Mouse (Mus musculus): ENCODE measurements at regions not wholly inside any gene's neighbourhood (a gene's known extent, or its start where the extent isn't known, plus 50 kb on each side); places are given as distances from the start of the nearest gene placed in this dataset.

DNA sequence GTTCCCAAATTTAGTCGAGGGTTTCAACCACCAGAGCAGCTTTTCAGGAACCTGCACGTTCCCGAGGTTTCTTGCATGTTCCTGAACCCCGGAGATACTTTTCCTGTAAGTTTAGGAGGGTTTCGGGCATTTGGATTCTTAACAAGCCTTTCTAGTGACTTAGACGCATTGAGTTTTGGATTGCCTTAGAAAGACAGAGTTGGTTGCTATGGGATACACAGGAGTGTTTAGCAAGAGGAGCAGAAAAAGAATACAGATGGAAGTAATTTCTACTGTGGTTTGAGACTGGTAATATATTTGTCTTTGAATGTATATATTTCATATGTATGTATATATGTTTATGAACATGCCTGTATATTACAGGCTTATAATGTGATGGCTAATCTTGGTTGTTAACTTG is 266.8 kb downstream of the Dok5 start:
- no peak overlapping the region for H3K27ac ChIP-seq (ENCODE audit: low read length)
- H3K4me3 ChIP-seq (ENCODE audit: low read depth, low read length) = no peak overlapping the region
- no peaks in the 10 kb centered on the region for H3K36me3 ChIP-seq (ENCODE audit: control insufficient read depth, insufficient read depth, low read length)
- H3K9ac ChIP-seq (ENCODE audit: low read depth, low read length) = no peak overlapping the region
- H3K4me1 ChIP-seq (ENCODE audit: control insufficient read depth, insufficient read depth, low read length) = peaks cover 2% of the 10 kb centered on the region; the same call in 1 of the 2 replicates
- peaks cover 6% of the 10 kb centered on the region for H3K9me3 ChIP-seq (replicated peaks; ENCODE audit: control insufficient read depth, low read length, poor library complexity, severe bottlenecking)
- 84% methylated on average over 6 of the region's 6 CpGs for WGBS
- no peak for ATAC-seq
- no peaks in the 10 kb centered on the region for H3K27me3 ChIP-seq (ENCODE audit: control insufficient read depth, insufficient read depth, low read depth, low read length)
- H3K4me2 ChIP-seq (ENCODE audit: low read length) = no peak overlapping the region

DNA sequence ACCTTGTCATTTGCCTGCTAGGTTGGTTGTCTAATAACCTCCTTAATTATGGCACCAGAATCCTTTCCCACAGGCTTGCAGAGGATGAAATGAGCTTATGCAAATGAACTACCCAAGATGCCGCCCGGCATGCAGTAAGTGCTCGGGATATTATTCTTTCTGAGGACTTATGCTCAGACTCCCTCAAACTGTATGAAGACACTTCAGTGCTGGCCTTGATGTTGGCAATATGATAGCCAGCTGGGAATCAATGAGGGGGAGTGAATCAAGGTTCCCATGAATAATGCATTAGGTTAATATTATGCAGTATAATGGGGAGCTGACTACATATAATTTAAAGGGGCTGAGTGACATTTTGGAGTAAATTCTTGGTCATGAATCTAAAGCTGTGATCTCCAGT is 268.6 kb downstream of the Dok5 start:
- H3K27ac ChIP-seq (ENCODE audit: low read length) = no peak overlapping the region
- no peaks in the 10 kb centered on the region for H3K27me3 ChIP-seq (ENCODE audit: control insufficient read depth, insufficient read depth, low read depth, low read length)
- H3K4me1 ChIP-seq (ENCODE audit: control insufficient read depth, insufficient read depth, low read length) = peaks cover 2% of the 10 kb centered on the region; the same call in 1 of the 2 replicates
- no peak overlapping the region for H3K9ac ChIP-seq (ENCODE audit: low read depth, low read length)
- no peaks in the 10 kb centered on the region for H3K9me3 ChIP-seq (replicated peaks; ENCODE audit: control insufficient read depth, low read length, poor library complexity, severe bottlenecking)
- no peak overlapping the region for H3K4me3 ChIP-seq (ENCODE audit: low read depth, low read length)
- peak; percentile 72 for ATAC-seq
- no peaks in the 10 kb centered on the region for H3K36me3 ChIP-seq (ENCODE audit: control insufficient read depth, insufficient read depth, low read length)
- no peak overlapping the region for H3K4me2 ChIP-seq (ENCODE audit: low read length)
- 31% methylated on average over 3 of the region's 3 CpGs for WGBS

GRCm38 (mm10) chr2:171028481-171028880 is 296.9 kb downstream of the Dok5 start:
- Histone ChIP-seq H3K9me3 (replicated peaks; ENCODE audit: control insufficient read depth, low read length, poor library complexity, severe bottlenecking) (no peaks in the 10 kb centered on the region), H3K36me3 (ENCODE audit: control insufficient read depth, insufficient read depth, low read length) (no peaks in the 10 kb centered on the region), H3K9ac (ENCODE audit: low read depth, low read length) (no peak overlapping the region), H3K4me3 (ENCODE audit: low read depth, low read length) (no peak overlapping the region), H3K27ac (ENCODE audit: low read length) (no peak overlapping the region), H3K27me3 (ENCODE audit: control insufficient read depth, insufficient read depth, low read depth, low read length) (no peaks in the 10 kb centered on the region), H3K4me2 (ENCODE audit: low read length) (no peak overlapping the region), H3K4me1 (ENCODE audit: control insufficient read depth, insufficient read depth, low read length) (no peaks in the 10 kb centered on the region)
- 87% methylated on average over 8 of the region's 8 CpGs for WGBS
- no peak for ATAC-seq

Measured in midbrain, embryonic 16.5 days (tissue).